Mouse (Mus musculus) stomach, postnatal 0 days (tissue): ENCODE data around the gene Gata5.

ENCODE experiments used
- CTCF ChIP-seq: IDR thresholded peaks from 2 replicates; pipeline ENCODE4 v1.5.1; 2016; ENCODE audit warnings: antibody characterized with exemption, low read depth, mild to moderate bottlenecking, moderate library complexity
- EP300 ChIP-seq: optimal IDR thresholded peaks from 2 replicates; pipeline ENCODE3; 2016; ENCODE audit warnings: antibody characterized with exemption

- no peak for TF ChIP-seq CTCF
- no peak for TF ChIP-seq EP300
Observed at GRCm38 (mm10) chr2:180288966-180289365, 45.5 kb downstream of the Gata5 start.
